Mouse (Mus musculus) MEL (cell line): ENCODE results near the gene Prcc. TPM values are rescaled to one million over a fixed set of nuclear protein-coding genes. Genes with fewer than 3 reads are reported as not detected.

Experiments
- DNase-seq: peaks from one replicate; pipeline ENCODE4 v3.0.0; 2011; ENCODE audit warnings: low read depth, low spot score
- H3K27ac ChIP-seq: 2 replicates; pipeline ENCODE4 v1.5.1; 2012; ENCODE audit warnings: low read depth, mild to moderate bottlenecking, control low read depth, low read length, moderate library complexity; ENCODE audit not compliant: control insufficient read depth
- H3K27me3 ChIP-seq, 2 experiments: fragments of 150-350 bp in 1 of 2; sonication (generic) in 1 of 2; 2 replicates each; pipeline ENCODE4 v1.6.1; 2012; ENCODE audit warnings: low read length in 2 of 2, mild to moderate bottlenecking in 2 of 2, improper control_type of control experiment in 1 of 2, moderate library complexity in 1 of 2; ENCODE audit not compliant: insufficient read depth in 2 of 2, control insufficient read depth in 1 of 2
- H3K36me3 ChIP-seq, 2 experiments: 2 replicates each; pipeline ENCODE4 v1.6.1; 2012 to 2014; ENCODE audit warnings: low read length in 2 of 2, improper control_type of control experiment in 1 of 2, inconsistent platforms in 1 of 2, mild to moderate bottlenecking in 1 of 2; ENCODE audit not compliant: insufficient read depth in 2 of 2, control insufficient read depth in 1 of 2
- H3K4me1 ChIP-seq, 2 experiments: fragments of 150-350 bp in 1 of 2; sonication (generic) in 1 of 2; 2 replicates each; pipeline ENCODE4 v1.6.1; 2012; ENCODE audit warnings: low read length in 2 of 2, improper control_type of control experiment in 1 of 2, mild to moderate bottlenecking in 1 of 2; ENCODE audit not compliant: insufficient read depth in 2 of 2, control insufficient read depth in 1 of 2
- H3K4me3 ChIP-seq, 2 experiments: fragments of 150-350 bp in 1 of 2; sonication (generic) in 1 of 2; 2 replicates each; pipeline ENCODE4 v1.5.1; 2012; ENCODE audit warnings: low read depth in 2 of 2, low read length in 2 of 2, mild to moderate bottlenecking in 2 of 2, moderate library complexity in 2 of 2, control low read depth in 1 of 2, improper control_type of control experiment in 1 of 2; ENCODE audit not compliant: control insufficient read depth in 1 of 2, insufficient read depth in 1 of 2
- H3K79me2 ChIP-seq: 2 replicates; pipeline ENCODE4 v1.6.1; 2012; ENCODE audit warnings: mild to moderate bottlenecking, low read length, moderate library complexity; ENCODE audit not compliant: control insufficient read depth, poor library complexity, insufficient read depth
- H3K9ac ChIP-seq: 2 replicates; pipeline ENCODE4 v1.6.1; 2012; ENCODE audit warnings: low read depth, mild to moderate bottlenecking, control low read depth, low read length, moderate library complexity; ENCODE audit not compliant: control insufficient read depth, poor library complexity, severe bottlenecking
- H3K9me3 ChIP-seq: fragments of 150-350 bp; sonication (generic); replicated peaks from 2 replicates; pipeline ENCODE4 v1.6.1; 2012; ENCODE audit warnings: mild to moderate bottlenecking, low read length, improper control_type of control experiment, moderate library complexity; ENCODE audit not compliant: insufficient read depth
- CHD1 ChIP-seq: IDR thresholded peaks from 2 replicates; pipeline ENCODE4 v1.6.1; 2012; ENCODE audit warnings: low read depth, mild to moderate bottlenecking, inconsistent platforms, low read length, improper control_type of control experiment
- CTCF ChIP-seq, 3 experiments: IDR thresholded peaks in 2 of 3; conservative IDR thresholded peaks in 1 of 3; 2 replicates each; pipeline ENCODE4 v1.5.1; 2011 to 2012; ENCODE audit warnings: low read length in 3 of 3, low read depth in 2 of 3, mild to moderate bottlenecking in 2 of 3, improper control_type of control experiment in 1 of 3, inconsistent platforms in 1 of 3, mixed read lengths in 1 of 3, moderate library complexity in 1 of 3; ENCODE audit not compliant: control insufficient read depth in 1 of 3, insufficient read depth in 1 of 3, poor library complexity in 1 of 3, severe bottlenecking in 1 of 3
- ETS1 ChIP-seq: IDR thresholded peaks from 2 replicates; pipeline ENCODE4 v1.6.1; 2012; ENCODE audit warnings: low read depth, mild to moderate bottlenecking, inconsistent platforms, low read length, improper control_type of control experiment, moderate library complexity
- GATA1 ChIP-seq: IDR thresholded peaks from 2 replicates; pipeline ENCODE4 v1.6.1; 2011; ENCODE audit warnings: low read depth, low read length, improper control_type of control experiment
- JUND ChIP-seq: IDR thresholded peaks from 2 replicates; pipeline ENCODE4 v1.6.1; 2011; ENCODE audit warnings: low read depth, mild to moderate bottlenecking, improper control_type of control experiment, low read length
- KAT2A ChIP-seq: conservative IDR thresholded peaks from 2 replicates; pipeline ENCODE4 v1.6.1; 2012; ENCODE audit warnings: low read depth, low read length, improper control_type of control experiment, inconsistent platforms
- MEF2A ChIP-seq: IDR thresholded peaks from 2 replicates; pipeline ENCODE4 v1.6.1; 2014; ENCODE audit warnings: low read depth, mild to moderate bottlenecking, inconsistent platforms, low read length, improper control_type of control experiment; ENCODE audit not compliant: poor library complexity, insufficient replicate concordance, severe bottlenecking; ENCODE audit errors: extremely low read depth
- MYC ChIP-seq: IDR thresholded peaks from 2 replicates; pipeline ENCODE4 v1.6.1; 2011; ENCODE audit warnings: low read depth, mild to moderate bottlenecking, low read length, improper control_type of control experiment, moderate library complexity
- POLR2A ChIP-seq, 2 experiments: IDR thresholded peaks; 2 replicates each; pipeline ENCODE4 v1.6.1; 2011 to 2012; ENCODE audit warnings: low read length in 2 of 2, mild to moderate bottlenecking in 2 of 2, control low read depth in 1 of 2, improper control_type of control experiment in 1 of 2, low read depth in 1 of 2, moderate library complexity in 1 of 2; ENCODE audit not compliant: control insufficient read depth in 1 of 2, insufficient read depth in 1 of 2, poor library complexity in 1 of 2
- POLR2AphosphoS5 ChIP-seq: IDR thresholded peaks from 2 replicates; pipeline ENCODE4 v1.6.1; 2012; ENCODE audit warnings: low read depth, borderline replicate concordance, mild to moderate bottlenecking, inconsistent platforms, low read length, moderate library complexity, mixed read lengths
- RAD21 ChIP-seq: IDR thresholded peaks from 2 replicates; pipeline ENCODE4 v1.6.1; 2011; ENCODE audit warnings: mild to moderate bottlenecking, low read depth, low read length, improper control_type of control experiment
- TBP ChIP-seq: IDR thresholded peaks from 2 replicates; pipeline ENCODE4 v1.8.0; 2011; ENCODE audit warnings: low read depth, low read length, improper control_type of control experiment
- USF1 ChIP-seq: IDR thresholded peaks from 2 replicates; pipeline ENCODE4 v1.6.1; 2014; ENCODE audit warnings: low read depth, mild to moderate bottlenecking, inconsistent platforms, low read length, improper control_type of control experiment, moderate library complexity
- ZMIZ1 ChIP-seq: IDR thresholded peaks from 2 replicates; pipeline ENCODE4 v1.6.1; 2012; ENCODE audit warnings: low read depth, mild to moderate bottlenecking, inconsistent platforms, low read length, improper control_type of control experiment, moderate library complexity
- polyA plus RNA-seq, 2 experiments: library from polyadenylated mRNA; stranded (reverse) in 1 of 2; unstranded in 1 of 2; fragments of >175 nt in 1 of 2; fragments of >200 nt in 1 of 2; gene quantifications; 2 replicates each; pipeline versions ENCODE4 v1.2.1 to v1.2.4; 2012; ENCODE audit warnings: low replicate concordance in 2 of 2, low read depth in 1 of 2; ENCODE audit not compliant: insufficient read length in 2 of 2, insufficient read depth in 1 of 2, missing spikeins in 1 of 2
- total RNA-seq: library from RNA; depleted of rRNA; stranded (reverse); fragments of 300-350 nt; gene quantifications from 2 replicates; pipeline ENCODE4 v1.2.3, GENCODE M21; 2012

Prcc gene
- total and polyA plus RNA-seq, 3 experiments: 47.0 to 65.9 TPM; not detected in 1

DNA sequence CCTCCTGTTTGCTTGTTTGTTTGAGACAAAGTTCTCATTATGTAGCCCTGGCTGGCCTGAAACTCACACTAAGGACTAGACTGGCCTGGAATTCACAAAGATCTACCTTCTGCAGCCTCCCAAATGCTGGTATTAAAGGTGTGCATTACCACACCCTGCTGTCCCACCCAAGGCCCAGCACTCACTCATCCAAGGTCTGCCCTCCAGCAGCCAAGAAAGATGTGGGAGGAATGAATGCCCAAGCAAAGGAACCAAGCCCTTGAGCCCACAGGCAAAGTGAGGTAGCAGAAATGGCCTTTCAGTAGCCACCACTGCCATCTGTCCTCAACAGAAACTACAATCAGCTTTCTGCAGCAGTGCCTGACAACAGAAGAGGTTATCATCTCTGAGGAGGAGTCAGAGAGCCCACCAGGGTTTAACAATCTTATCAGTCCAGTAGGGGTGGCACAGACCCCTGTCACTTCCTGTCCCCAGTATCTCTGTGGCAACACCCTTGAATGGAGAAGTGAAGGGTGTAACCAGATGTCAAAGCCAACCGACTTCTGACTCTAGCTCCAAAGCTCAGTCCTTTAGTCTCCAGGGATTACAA is 15.7 kb upstream of the Prcc start (continued):
- TF ChIP-seq MEF2A: no peak
- peak; percentile 89 for TF ChIP-seq TBP
- 0 out of 2 replicates have a peak, but pooled peaks have one; percentile 48 for TF ChIP-seq POLR2AphosphoS5
- TF ChIP-seq ZMIZ1: peak; percentile 93
- no peak for TF ChIP-seq USF1
- peak; percentile 100 for TF ChIP-seq GATA1
- TF ChIP-seq CHD1: 0 out of 2 replicates have a peak, but pooled peaks have one; percentile 41
- TF ChIP-seq CTCF (IDR thresholded peaks at IDR 0.05 in 2 of 3, conservative IDR thresholded peaks at IDR 0.05 in 1 of 3; ENCODE audit: control insufficient read depth in 1 of 3, insufficient read depth in 1 of 3, low read depth in 2 of 3, low read length in 3 of 3, poor library complexity in 1 of 3, severe bottlenecking in 1 of 3): no peak; a peak in 1 of 6 replicates

- peaks cover 4% of the 10 kb centered on the region for H3K79me2 ChIP-seq
- no peak overlapping the region; a peak in 1 of 4 replicates for H3K4me3 ChIP-seq
- H3K36me3 ChIP-seq: peaks cover 0 to 2% of the 10 kb centered on the region in 2 experiments; a peak in 2 of 4 replicates
- H3K4me1 ChIP-seq: peaks cover 0 to 24% of the 10 kb centered on the region in 2 experiments; a peak in 2 of 4 replicates
- TF ChIP-seq POLR2A (IDR thresholded peaks at IDR 0.05; ENCODE audit: control insufficient read depth in 1 of 2, insufficient read depth in 1 of 2, low read depth in 1 of 2, low read length in 2 of 2, poor library complexity in 1 of 2) (0 out of 4 replicates have a peak, but pooled peaks of 1 of the 2 experiments have one; percentile 31), JUND (no peak)
- no peaks in the 10 kb centered on the region for H3K27me3 ChIP-seq
- peak overlapping the region; percentile 40 for H3K27ac ChIP-seq
- no peak for DNase-seq
- H3K9me3 ChIP-seq: no peaks in the 10 kb centered on the region
- no peak overlapping the region for H3K9ac ChIP-seq
These were observed 14.4 kb upstream of the Prcc start for GRCm38 (mm10) chr3:87899776-87900175.

- Histone ChIP-seq H3K27ac (peak overlapping the region; percentile 40), H3K4me3 (no peak overlapping the region), H3K9ac (no peak overlapping the region), H3K4me1 (peaks cover 0 to 24% of the 10 kb centered on the region in 2 experiments; a peak in 2 of 4 replicates), H3K79me2 (peaks cover 4% of the 10 kb centered on the region), H3K27me3 (no peaks in the 10 kb centered on the region), H3K36me3 (peaks cover 0 to 2% of the 10 kb centered on the region in 2 experiments; a peak in 2 of 4 replicates), H3K9me3 (no peaks in the 10 kb centered on the region)
- DNase-seq: no peak
- peak; percentile 43; the same call in 1 of the 2 replicates for TF ChIP-seq ETS1
- TF ChIP-seq MYC: no peak
- no peak for TF ChIP-seq KAT2A
- TF ChIP-seq RAD21: no peak
These were observed 13.9 kb upstream of the Prcc start for GRCm38 (mm10) chr3:87899266-87899665.
